Mouse (Mus musculus) heart, adult 2 months (tissue): Measurements from ENCODE around the gene Olfr2. TPM values are rescaled to one million over a fixed set of nuclear protein-coding genes. Genes with fewer than 3 reads are reported as not detected.

Source experiments
- DNase-seq, 2 experiments: peaks; one replicate each; pipeline ENCODE4 v3.0.0; 2021
- H3K27ac ChIP-seq: fragments of 200-600 bp; 2 replicates; pipeline ENCODE4 v1.8.1; 2022
- H3K27me3 ChIP-seq: fragments of 200-500 bp; 2 replicates; pipeline ENCODE4 v1.6.1; 2012; ENCODE audit warnings: mild to moderate bottlenecking, low read length, inconsistent platforms, mixed read lengths; ENCODE audit not compliant: control insufficient read depth, insufficient read depth
- H3K36me3 ChIP-seq: fragments of 200-500 bp; 2 replicates; pipeline ENCODE4 v1.6.1; 2012; ENCODE audit warnings: low read length, inconsistent platforms; ENCODE audit not compliant: control insufficient read depth, insufficient read depth
- H3K4me1 ChIP-seq: fragments of 200-500 bp; 2 replicates; pipeline ENCODE4 v1.6.1; 2011; ENCODE audit warnings: low read length; ENCODE audit not compliant: control insufficient read depth, insufficient read depth
- H3K4me3 ChIP-seq: fragments of 200-600 bp; 2 replicates; pipeline ENCODE4 v1.8.1; 2022
- H3K79me2 ChIP-seq: fragments of 200-500 bp; replicated peaks from 2 replicates; pipeline ENCODE4 v1.6.1; 2012; ENCODE audit warnings: mild to moderate bottlenecking, inconsistent platforms, low read length, moderate library complexity, mixed read lengths; ENCODE audit not compliant: control insufficient read depth, insufficient read depth
- H3K9ac ChIP-seq: fragments of 200-500 bp; 2 replicates; pipeline ENCODE4 v1.6.1; 2012; ENCODE audit warnings: low read depth, mild to moderate bottlenecking, control low read depth, inconsistent platforms, low read length, mixed read lengths
- CTCF ChIP-seq: fragments of 200-600 bp; IDR thresholded peaks from 2 replicates; pipeline ENCODE4 v1.8.1; 2022; ENCODE audit warnings: antibody characterized with exemption, mild to moderate bottlenecking, moderate library complexity
- EP300 ChIP-seq: fragments of 200-500 bp; IDR thresholded peaks from 2 replicates; pipeline ENCODE4 v1.6.1; 2011; ENCODE audit warnings: low read depth, low read length, control low read depth; ENCODE audit not compliant: insufficient read depth
- POLR2A ChIP-seq: fragments of 200-500 bp; IDR thresholded peaks from 2 replicates; pipeline ENCODE4 v1.6.1; 2011; ENCODE audit warnings: mild to moderate bottlenecking, low read depth, low read length, control low read depth; ENCODE audit not compliant: insufficient read depth
- WGBS: fragments of 180-500 bp; shearing (Covaris S2); methylation state at CpG from one replicate; pipeline ENCODE4 v1.1.7; 2018; 5-methylcytosine and 5-hydroxymethylcytosine counted together
- intact Hi-C: fragments of 180-260 bp; cut with DNase I; formaldehyde crosslinking; loops from one replicate; pipeline ENCODE4 v1.15.1; 2025
- polyA plus RNA-seq: library from polyadenylated mRNA; depleted of rRNA; stranded (reverse); fragments of >200 nt; gene quantifications from 2 replicates; pipeline ENCODE4 v1.2.3, GENCODE M21; 2012; rRNA removed
- total RNA-seq, 2 experiments: library from RNA; stranded (reverse); gene quantifications; 2 replicates each; pipeline ENCODE4 v1.2.3; 2021

Olfr2 gene
- total and polyA plus RNA-seq, 3 experiments = not detected

DNA sequence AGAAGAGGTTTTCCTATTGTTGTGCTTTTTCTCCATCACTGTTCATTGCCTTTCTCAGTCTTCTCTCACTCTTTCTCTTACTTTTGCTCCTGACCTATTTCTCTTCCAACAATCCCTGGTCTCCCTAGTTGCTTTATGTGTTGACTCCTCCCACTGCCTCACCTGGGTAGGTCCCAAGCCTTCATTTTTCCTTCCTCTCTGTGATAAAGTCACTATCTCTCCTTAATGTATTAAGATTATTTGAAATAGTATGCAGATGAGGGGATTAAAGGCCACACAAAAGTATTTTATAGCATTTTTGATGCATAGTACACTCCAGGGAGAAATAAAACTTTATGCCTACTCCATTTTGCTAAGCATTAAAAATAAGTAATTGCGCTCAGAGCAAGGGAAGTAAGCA, 42.0 kb downstream of the Olfr2 start, which contains the start of gene Olfr6:
Gene Olfr6 (minus strand): TSS at position 101 of the 400 bp plus-strand sequence.
- TF ChIP-seq POLR2A (no peak), EP300 (no peak), CTCF (no peak)
- 69% methylated on average over 1 of the region's 1 CpGs for WGBS
- intact Hi-C loops = no loop called here
- H3K27ac ChIP-seq = no peak within 1 kb of the TSS
- H3K79me2 ChIP-seq = no peaks in the 10 kb centered on the region
- no peaks in the 10 kb centered on the region for H3K36me3 ChIP-seq
- H3K9ac ChIP-seq = no peak within 1 kb of the TSS
- DNase-seq = no peak
- no peak within 1 kb of the TSS for H3K4me3 ChIP-seq
- H3K27me3 ChIP-seq = no peaks in the 10 kb centered on the region
- H3K4me1 ChIP-seq = no peaks in the 10 kb centered on the region

DNA sequence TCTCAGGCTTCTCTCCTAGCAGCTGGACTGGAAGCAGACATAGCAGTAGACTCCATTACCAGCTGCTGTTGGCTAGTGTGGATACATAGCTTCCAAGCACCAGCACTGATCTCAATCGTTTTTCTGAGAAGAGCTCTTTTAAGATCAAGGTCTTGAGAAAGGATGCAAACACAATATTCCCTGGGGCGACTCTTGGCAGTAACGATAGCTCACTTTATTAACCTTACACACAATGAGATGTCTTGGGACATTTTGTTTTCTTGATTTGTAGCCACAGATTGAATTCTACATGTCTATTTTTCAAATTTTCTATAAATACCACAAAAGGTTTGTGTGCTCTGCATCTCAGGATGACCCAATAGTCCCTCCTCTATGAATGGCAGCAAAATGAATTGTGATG, 57.7 kb downstream of the Olfr2 start, which contains the start of gene Olfr710:
Gene Olfr710 (minus strand): TSS at position 101 of the 400 bp plus-strand sequence.
- no peak within 1 kb of the TSS for H3K9ac ChIP-seq
- H3K79me2 ChIP-seq = no peaks in the 10 kb centered on the region
- no peak for TF ChIP-seq POLR2A
- intact Hi-C loops = no loop called here
- no peaks in the 10 kb centered on the region for H3K27me3 ChIP-seq
- WGBS = 65% methylated on average over 3 of the region's 3 CpGs
- no peak within 1 kb of the TSS for H3K4me3 ChIP-seq
- no peak for DNase-seq
- H3K27ac ChIP-seq = no peak within 1 kb of the TSS
- no peaks in the 10 kb centered on the region for H3K36me3 ChIP-seq
- no peaks in the 10 kb centered on the region for H3K4me1 ChIP-seq

Other genes starting within 250 kb of the Olfr2 start
- gene Olfr699, start 212.9 kb downstream of the Olfr2 start, total RNA-seq = not detected
- not detected in 2 replicates for gene Olfr699, start 212.9 kb downstream of the Olfr2 start, polyA plus RNA-seq
- not detected for gene Olfr700, start 197.2 kb downstream of the Olfr2 start, total RNA-seq
- gene Olfr700, start 197.2 kb downstream of the Olfr2 start, polyA plus RNA-seq = not detected in 2 replicates
- gene Olfr701, start 191.9 kb downstream of the Olfr2 start, total RNA-seq = not detected
- not detected in 2 replicates for gene Olfr701, start 191.9 kb downstream of the Olfr2 start, polyA plus RNA-seq
- not detected for gene Olfr702, start 172.2 kb downstream of the Olfr2 start, total RNA-seq
- gene Olfr702, start 172.2 kb downstream of the Olfr2 start, polyA plus RNA-seq = not detected in 2 replicates
- gene Olfr703, start 162.7 kb downstream of the Olfr2 start, total RNA-seq = not detected
- not detected in 2 replicates for gene Olfr703, start 162.7 kb downstream of the Olfr2 start, polyA plus RNA-seq
- not detected for gene Olfr704, start 142.9 kb downstream of the Olfr2 start, total RNA-seq
- not detected in 2 replicates for gene Olfr704, start 142.9 kb downstream of the Olfr2 start, polyA plus RNA-seq
- not detected for gene Olfr705, start 129.2 kb downstream of the Olfr2 start, total RNA-seq
- not detected in 2 replicates for gene Olfr705, start 129.2 kb downstream of the Olfr2 start, polyA plus RNA-seq
- not detected for gene Olfr706, start 117.9 kb downstream of the Olfr2 start, total RNA-seq
- not detected in 2 replicates for gene Olfr706, start 117.9 kb downstream of the Olfr2 start, polyA plus RNA-seq
- gene Olfr707, start 104.8 kb downstream of the Olfr2 start, total RNA-seq = not detected
- gene Olfr707, start 104.8 kb downstream of the Olfr2 start, polyA plus RNA-seq = not detected in 2 replicates
- not detected for gene Olfr1532-ps1, start 98.1 kb downstream of the Olfr2 start, total RNA-seq
- gene Olfr1532-ps1, start 98.1 kb downstream of the Olfr2 start, polyA plus RNA-seq = not detected in 2 replicates
- gene Olfr709-ps1, start 73.9 kb downstream of the Olfr2 start, total RNA-seq = not detected
- gene Olfr709-ps1, start 73.9 kb downstream of the Olfr2 start, polyA plus RNA-seq = not detected in 2 replicates
- not detected for gene Olfr710, start 57.8 kb downstream of the Olfr2 start, total RNA-seq
- gene Olfr710, start 57.8 kb downstream of the Olfr2 start, polyA plus RNA-seq = not detected in 2 replicates
- not detected for gene Olfr6, start 42.1 kb downstream of the Olfr2 start, total RNA-seq
- not detected in 2 replicates for gene Olfr6, start 42.1 kb downstream of the Olfr2 start, polyA plus RNA-seq
- gene Olfr711, start 30.6 kb downstream of the Olfr2 start, total RNA-seq = not detected
- not detected in 2 replicates for gene Olfr711, start 30.6 kb downstream of the Olfr2 start, polyA plus RNA-seq
- gene Olfr713, start 25.1 kb upstream of the Olfr2 start, total RNA-seq = not detected
- gene Olfr713, start 25.1 kb upstream of the Olfr2 start, polyA plus RNA-seq = not detected in 2 replicates
- not detected for gene Olfr714, start 64.9 kb upstream of the Olfr2 start, total RNA-seq
- not detected in 2 replicates for gene Olfr714, start 64.9 kb upstream of the Olfr2 start, polyA plus RNA-seq
- not detected for gene Olfr17, start 87.1 kb upstream of the Olfr2 start, total RNA-seq
- gene Olfr17, start 87.1 kb upstream of the Olfr2 start, polyA plus RNA-seq = not detected in 2 replicates
- not detected for gene Olfr715b, start 104.3 kb upstream of the Olfr2 start, total RNA-seq
- not detected in 2 replicates for gene Olfr715b, start 104.3 kb upstream of the Olfr2 start, polyA plus RNA-seq
- not detected for gene Olfr715, start 125.0 kb upstream of the Olfr2 start, total RNA-seq
- not detected in 2 replicates for gene Olfr715, start 125.0 kb upstream of the Olfr2 start, polyA plus RNA-seq
- not detected for gene Olfr716, start 132.3 kb upstream of the Olfr2 start, total RNA-seq
- not detected in 2 replicates for gene Olfr716, start 132.3 kb upstream of the Olfr2 start, polyA plus RNA-seq
- not detected for gene Nlrp14, start 160.9 kb upstream of the Olfr2 start, total RNA-seq
- not detected in 2 replicates for gene Nlrp14, start 160.9 kb upstream of the Olfr2 start, polyA plus RNA-seq
- not detected for gene Rbmxl2, start 203.4 kb upstream of the Olfr2 start, total RNA-seq
- gene Rbmxl2, start 203.4 kb upstream of the Olfr2 start, polyA plus RNA-seq = not detected in 2 replicates